Mouse (Mus musculus) ovary, postnatal 36 days (tissue): Measurements from ENCODE around the gene Mn1.

Experiments used
- DNase-seq: peaks from one replicate; pipeline ENCODE4 v3.0.0; 2022; ENCODE audit warnings: low spot score, mixed read lengths

The Mn1 gene

GRCm38 (mm10) chr5:111485907-111486306 lies 68.7 kb downstream of the Mn1 start:
- DNase-seq: no peak

- no peak for DNase-seq
These were observed 72.0 kb downstream of the Mn1 start for GRCm38 (mm10) chr5:111489022-111489616.

GRCm38 (mm10) chr5:111490599-111490998 lies 73.4 kb downstream of the Mn1 start:
- DNase-seq: no peak

- no peak for DNase-seq
These were observed 74.3 kb downstream of the Mn1 start for GRCm38 (mm10) chr5:111491485-111491884.

GRCm38 (mm10) chr5:111500036-111500435 lies 82.9 kb downstream of the Mn1 start:
- DNase-seq: no peak

GRCm38 (mm10) chr5:111501691-111502441 lies 84.7 kb downstream of the Mn1 start:
- DNase-seq: no peak

GRCm38 (mm10) chr5:111505241-111505640 lies 88.1 kb downstream of the Mn1 start:
- no peak for DNase-seq

GRCm38 (mm10) chr5:111505824-111506223 lies 88.7 kb downstream of the Mn1 start:
- DNase-seq: no peak

- DNase-seq: no peak
These were observed 89.2 kb downstream of the Mn1 start for GRCm38 (mm10) chr5:111506410-111506809.
